Mouse (Mus musculus) mouse embryonic stem cell (cell line): ENCODE measurements around the gene Olfr1085.
"Not testable (repeated sequence)": the region's sequence is repeated elsewhere in the genome, so short reads cannot be mapped to it uniquely, and the experiment has no call there.

Experiments used
- in situ Hi-C, 2 experiments: fragments of 300-500 bp; cut with MboI; formaldehyde crosslinking; loops; 1 replicate in 1 of 2; 3 replicates in 1 of 2; pipeline ENCODE4 v1.14.3; 2019 to 2020; ENCODE audit warnings: low sequenced_read_pairs in 2 of 2, low pct_unique_long_range_greater_than_20kb in 1 of 2, mixed read lengths in 1 of 2; ENCODE audit not compliant: unreplicated experiment in 1 of 2

Olfr1085 gene

DNA sequence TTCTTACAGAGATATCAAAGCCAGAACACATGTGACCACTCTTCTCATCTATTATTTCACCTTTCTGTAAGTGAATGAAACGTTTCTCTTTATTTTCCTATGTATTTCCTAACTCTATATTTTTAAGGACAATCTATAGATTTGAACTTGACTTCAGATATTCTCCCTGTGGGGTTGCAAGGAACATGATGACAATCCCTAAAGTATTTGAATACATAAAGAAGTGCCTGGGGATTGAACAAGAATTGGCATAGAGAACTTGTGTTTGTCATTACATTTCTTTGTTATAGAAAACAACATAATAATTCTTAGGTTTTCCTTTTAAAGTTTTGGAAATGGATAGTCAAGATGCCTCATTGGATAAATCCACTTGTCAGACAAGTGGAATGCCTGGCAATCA lies at the start of gene Olfr1085:
Gene Olfr1085 (minus strand): TSS at position 101 of the 400 bp plus-strand sequence.
- in situ Hi-C loops: no loop called here

DNA sequence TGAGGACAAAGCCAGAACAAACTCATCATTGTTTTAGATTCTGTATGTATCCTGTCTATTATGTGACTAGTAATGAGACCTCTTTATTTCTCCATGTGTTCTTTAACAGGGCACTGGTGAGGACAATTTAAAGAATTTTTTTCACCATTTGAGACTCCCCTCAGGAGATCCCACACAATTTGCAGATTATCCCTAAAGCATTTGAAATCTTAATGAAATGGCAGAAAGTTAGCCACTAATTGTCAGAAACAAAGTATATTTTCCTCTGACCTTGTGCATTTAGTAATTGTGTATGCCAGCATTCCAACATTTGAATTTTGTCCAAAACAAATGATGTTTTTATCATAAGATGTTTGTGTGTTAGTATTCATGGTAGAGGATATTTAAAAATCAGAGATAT lies 36.5 kb upstream of the Olfr1085 start, which contains the start of gene Olfr1087:
Gene Olfr1087 (minus strand): TSS at position 101 of the 400 bp plus-strand sequence.
- in situ Hi-C loops: no loop called here

DNA sequence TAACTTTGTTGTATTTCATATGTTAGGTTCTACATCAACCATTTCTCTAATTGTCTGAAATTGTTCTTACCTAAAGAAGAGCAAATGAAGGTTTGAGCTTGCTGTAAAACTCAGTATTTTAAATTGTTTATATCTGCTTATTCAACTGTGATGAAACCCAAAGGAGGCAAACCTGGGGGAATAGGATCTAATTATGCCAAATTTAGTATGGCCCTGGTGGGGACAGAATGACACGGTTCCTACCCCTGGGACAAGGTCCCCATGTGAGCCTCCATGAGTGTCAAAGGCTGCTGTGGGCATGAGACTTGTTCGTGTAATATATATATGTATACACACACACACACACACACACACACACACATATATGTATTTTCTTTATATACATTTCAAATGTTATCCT lies 18.2 kb upstream of the Olfr1085 start, which contains the start of gene Olfr1086:
Gene Olfr1086 (minus strand): TSS at position 101 of the 400 bp plus-strand sequence.
- in situ Hi-C loops: no loop called here

DNA sequence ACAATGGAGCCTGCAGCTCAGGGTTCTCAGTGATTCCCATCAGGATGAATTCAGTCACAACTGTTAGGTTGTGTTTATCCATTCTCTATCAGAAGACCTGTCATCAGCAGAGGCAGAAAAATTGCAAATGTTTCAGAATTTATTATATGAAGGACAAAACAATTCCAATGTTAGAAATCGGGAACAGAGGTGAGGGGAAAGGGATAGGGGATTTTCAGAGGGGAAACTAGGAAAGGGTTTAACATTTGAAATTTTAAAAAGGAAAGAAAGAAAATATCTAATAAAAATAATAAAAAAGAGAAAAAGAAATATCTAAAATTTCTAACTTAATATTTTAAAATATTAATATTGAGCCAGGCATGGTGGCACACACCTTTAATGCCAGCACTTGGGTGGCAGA lies 22.2 kb downstream of the Olfr1085 start, which contains the start of gene Olfr1084:
Gene Olfr1084 (minus strand): TSS at position 101 of the 400 bp plus-strand sequence.
- in situ Hi-C loops: not testable (repeated sequence)
